In the genomic region with DNA sequence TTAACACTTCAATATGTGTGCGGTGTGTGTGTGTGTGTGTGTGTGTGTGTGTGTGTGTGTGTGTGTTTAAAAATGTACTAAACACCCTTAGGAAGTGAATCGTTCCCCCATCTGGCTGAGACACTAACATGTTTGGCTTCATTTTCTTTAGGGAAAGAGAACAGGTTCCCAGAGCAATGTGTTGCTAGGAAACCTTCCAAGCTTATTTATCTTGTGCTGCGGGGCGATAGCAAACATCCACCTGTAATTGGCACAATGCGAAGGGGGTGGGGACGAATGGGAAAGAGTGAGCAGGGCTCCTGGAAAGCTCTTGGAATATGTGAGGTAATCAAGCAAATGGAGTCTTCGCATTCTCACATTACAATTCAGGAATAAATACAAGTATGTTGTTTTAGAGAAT, we compare ENCODE assay signal across 9 mouse cellular contexts. TPM values are rescaled to one million over a fixed set of nuclear protein-coding genes. Genes with fewer than 3 reads are reported as not detected.
DNase-seq lines count a peak whose midpoint lies in the region; ATAC-seq and TF ChIP-seq lines count a peak whose summit lies in the region.
"Had no signal": no experiment of that assay in that cellular context is flagged by ENCODE, and none has a peak within 500 bp of the region (broad histone marks: within the 10 kb centered on the region; RNA-seq: fewer than 3 reads in every experiment).

No protein-coding gene starts in this region.

- no peaks in the 10 kb centered on the region for H3K9me3 ChIP-seq in intestine, embryonic 15.5 days
- no peaks in the 10 kb centered on the region for H3K9me3 ChIP-seq in midbrain, embryonic 13.5 days
- H3K9me3 ChIP-seq: lung, embryonic 15.5 days had no signal

- 37% methylated on average over 7 of the region's 7 CpGs for WGBS in intestine, embryonic 15.5 days
- 49% methylated on average over 7 of the region's 7 CpGs for WGBS in midbrain, embryonic 13.5 days

- H3K9ac ChIP-seq in intestine, embryonic 15.5 days = no peak overlapping the region
- H3K9ac ChIP-seq in midbrain, embryonic 13.5 days (replicated peaks) = no peak overlapping the region
- H3K9ac ChIP-seq: lung, embryonic 15.5 days had no signal

- H3K27me3 ChIP-seq in intestine, embryonic 15.5 days (replicated peaks) = no peaks in the 10 kb centered on the region
- no peaks in the 10 kb centered on the region for H3K27me3 ChIP-seq in midbrain, embryonic 13.5 days
- H3K27me3 ChIP-seq: lung, embryonic 15.5 days had no signal

- no peak for DNase-seq in layer of hippocampus, adult 2 months (ENCODE audit: low spot score in 2 of 2)
- DNase-seq in layer of hippocampus, adult 9-11 months = no peak
- peak; percentile 65 to 70 for DNase-seq in cerebellum, postnatal 14 days
- DNase-seq in adrenal gland, adult 8-10 months = no peak
- no peak for DNase-seq in thymus, adult 18-20 months
- DNase-seq in heart, adult 8-10 months (ENCODE audit: low spot score) = no peak

- H3K4me1 ChIP-seq in intestine, embryonic 15.5 days (replicated peaks) = no peaks in the 10 kb centered on the region
- peaks cover 13% of the 10 kb centered on the region for H3K4me1 ChIP-seq in midbrain, embryonic 13.5 days (replicated peaks)

- H3K36me3 ChIP-seq in intestine, embryonic 15.5 days = no peaks in the 10 kb centered on the region
- H3K36me3 ChIP-seq in midbrain, embryonic 13.5 days = peaks cover 4% of the 10 kb centered on the region; the same call in 1 of the 2 replicates
- H3K36me3 ChIP-seq: lung, embryonic 15.5 days had no signal

- H3K4me2 ChIP-seq in intestine, embryonic 15.5 days (replicated peaks) = no peak overlapping the region
- no peak overlapping the region for H3K4me2 ChIP-seq in midbrain, embryonic 13.5 days (replicated peaks)
- H3K4me2 ChIP-seq: lung, embryonic 15.5 days had no signal

- TF ChIP-seq CTCF in layer of hippocampus, adult 2 months (conservative IDR thresholded peaks at IDR 0.05) = no peak

- peak overlapping the region; percentile 28 for H3K27ac ChIP-seq in layer of hippocampus, adult 2 months
- no peak overlapping the region for H3K27ac ChIP-seq in intestine, embryonic 15.5 days
- H3K27ac ChIP-seq in midbrain, embryonic 13.5 days = no peak overlapping the region
- H3K27ac ChIP-seq: lung, embryonic 15.5 days had no signal

- no peak overlapping the region for H3K4me3 ChIP-seq in layer of hippocampus, adult 2 months
- no peak overlapping the region for H3K4me3 ChIP-seq in intestine, embryonic 15.5 days (replicated peaks)
- no peak overlapping the region for H3K4me3 ChIP-seq in midbrain, embryonic 13.5 days (replicated peaks)
- H3K4me3 ChIP-seq: lung, embryonic 15.5 days had no signal

- ATAC-seq in intestine, embryonic 15.5 days = peak; percentile 76
- ATAC-seq in midbrain, embryonic 13.5 days = peak; percentile 86

RNA-seq across cellular contexts. Expression of gene Cacybp, which starts 47.2 kb away (rescaled TPM):
- 10 to 100 TPM; 88.7 to 91.3 TPM for total RNA-seq in layer of hippocampus, adult 2 months (2021)
- 199 and 235 TPM in 2 replicates for polyA plus RNA-seq in intestine, embryonic 15.5 days (2015; fragmentation: Nextera tagmentation; extraction: Ambion mirVana)
- polyA plus RNA-seq in midbrain, embryonic 13.5 days (2015; fragmentation: Nextera tagmentation; extraction: Ambion mirVana) = 276 and 284 TPM in 2 replicates
- 100 to 1,000 TPM in 1 of 4 experiments, 10 to 100 TPM in 3; 69.2 to 118 (median 79.1) TPM for total RNA-seq in adrenal gland, adult 8-10 months (2022)
- total RNA-seq in heart, adult 8-10 months (2022) = 10 to 100 TPM; 58.8 to 76.3 (median 71.7) TPM

Comparison
In these comparisons a context has a peak if more than half of its experiments do, and no peak if none do; other contexts are left out.
1. DNase-seq: peak in cerebellum, postnatal 14 days (2 of 2); none in layer of hippocampus, adult 2 months (0 of 2), layer of hippocampus, adult 9-11 months (single experiment), adrenal gland, adult 8-10 months (single experiment), thymus, adult 18-20 months (0 of 2) and heart, adult 8-10 months (single experiment).